Mouse (Mus musculus): ENCODE results near the gene Ankrd44. TPM values are rescaled to one million over a fixed set of nuclear protein-coding genes. Genes with fewer than 3 reads are reported as not detected.
A peak's percentile ranks its signal among the peaks of the same experiment; 100 is the strongest.

Gene Ankrd44
- polyA plus RNA-seq, 1 experiment from 2014 or later, result 6.3 TPM

DNA sequence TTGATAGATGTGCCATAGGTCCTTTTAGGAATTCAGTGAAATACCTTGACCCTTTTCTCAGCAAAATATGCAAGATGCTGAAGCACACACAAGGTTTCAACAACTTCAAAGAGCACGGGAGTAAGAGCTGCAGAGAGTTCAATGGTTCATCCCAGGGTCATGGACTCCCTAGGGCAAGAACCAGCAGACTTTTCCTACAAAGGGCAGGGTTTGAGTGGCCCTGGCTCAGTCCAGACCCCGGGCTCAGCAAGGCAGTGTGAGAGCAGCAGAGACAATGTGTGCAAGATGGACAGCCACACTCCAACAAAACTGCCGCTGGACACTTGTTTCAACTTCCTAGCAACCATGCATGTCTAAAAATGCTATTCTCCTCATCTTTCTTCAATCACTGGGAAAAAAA lies 98.8 kb downstream of the Ankrd44 start:
- no peak for ATAC-seq (ENCODE audit: extremely low read depth, insufficient number of reproducible peaks, low FRiP score, low TSS enrichment)
- H3K4me2 ChIP-seq, result no peak overlapping the region
- no peak overlapping the region for H3K4me3 ChIP-seq
- peak overlapping the region; percentile 78 for H3K27ac ChIP-seq (replicated peaks)
- H3K4me1 ChIP-seq, result peaks cover 41% of the 10 kb centered on the region
- H3K36me3 ChIP-seq, result no peaks in the 10 kb centered on the region
- WGBS, result 55% methylated on average over 3 of the region's 3 CpGs
- no peaks in the 10 kb centered on the region for H3K9me3 ChIP-seq
- H3K9ac ChIP-seq, result no peak overlapping the region
- no peaks in the 10 kb centered on the region for H3K27me3 ChIP-seq (replicated peaks)

DNA sequence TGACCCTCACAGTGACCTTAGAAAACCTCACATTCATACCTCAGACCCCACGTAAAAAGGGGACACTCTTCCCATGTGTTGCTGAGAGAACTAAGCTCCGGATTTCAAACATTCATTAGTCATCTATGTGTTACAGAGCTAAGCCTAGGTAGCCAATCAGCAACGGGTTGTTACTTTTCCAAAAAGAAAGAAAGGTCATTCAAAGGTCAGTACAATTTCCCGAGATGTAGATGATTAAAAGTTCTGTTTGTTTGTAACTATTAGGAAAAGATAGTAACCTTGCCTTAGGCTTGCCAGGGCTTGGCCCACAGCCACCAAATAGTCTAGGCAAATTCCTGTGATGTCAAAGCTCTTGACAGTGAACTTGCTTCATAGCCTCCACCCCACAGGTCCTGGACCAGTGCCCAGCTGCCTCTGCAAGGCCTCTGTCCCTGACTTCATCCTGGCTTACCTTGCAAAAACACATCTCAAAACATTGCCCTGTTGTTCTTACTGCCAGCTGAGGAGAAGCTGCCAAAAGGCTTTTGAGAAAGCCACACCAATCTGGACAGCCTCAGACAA lies 99.7 kb downstream of the Ankrd44 start:
- Histone ChIP-seq H3K27ac (replicated peaks) (peak overlapping the region; percentile 78), H3K9ac (no peak overlapping the region), H3K27me3 (replicated peaks) (no peaks in the 10 kb centered on the region), H3K36me3 (no peaks in the 10 kb centered on the region), H3K4me1 (peaks cover 41% of the 10 kb centered on the region), H3K4me3 (no peak overlapping the region), H3K4me2 (peak overlapping the region; percentile 18), H3K9me3 (no peaks in the 10 kb centered on the region)
- ATAC-seq (ENCODE audit: extremely low read depth, insufficient number of reproducible peaks, low FRiP score, low TSS enrichment), result peak; percentile 72; the same call in 1 of the 2 replicates
- 28% methylated on average over 4 of the region's 4 CpGs for WGBS

DNA sequence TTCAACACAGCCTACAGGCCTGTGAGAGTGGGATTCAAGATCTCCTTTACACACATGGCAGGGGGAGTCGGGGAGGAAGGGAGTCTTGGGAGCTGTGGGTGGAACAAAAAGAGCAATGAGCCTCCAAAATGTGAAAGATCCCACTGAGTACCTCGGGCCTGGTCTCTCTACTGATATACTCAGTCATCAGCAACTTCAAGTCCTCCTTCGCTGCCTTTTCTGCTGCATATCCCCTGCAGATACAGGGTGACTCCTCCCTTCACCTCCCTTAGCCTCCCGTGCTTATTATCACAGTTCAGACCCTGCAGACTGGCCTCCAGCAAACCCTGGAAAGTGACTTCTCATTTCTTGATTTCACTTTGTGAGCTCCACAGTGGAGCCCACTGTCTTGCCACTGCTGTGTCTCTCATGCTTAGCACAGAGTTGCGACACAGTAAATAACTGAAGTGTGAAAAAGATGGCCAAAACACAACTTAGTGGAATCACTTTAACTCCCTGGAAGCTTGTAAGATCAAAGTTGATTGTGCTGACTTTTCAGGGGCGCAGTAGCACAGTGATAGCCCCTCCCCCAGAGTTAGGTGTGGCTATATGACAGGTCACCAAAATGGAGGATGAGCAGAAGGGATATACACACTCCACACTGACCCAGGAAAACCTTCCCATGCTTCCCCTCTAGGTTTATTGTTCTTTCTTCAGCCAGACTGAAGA lies 100.3 kb downstream of the Ankrd44 start:
- peaks cover 41% of the 10 kb centered on the region for H3K4me1 ChIP-seq
- no peaks in the 10 kb centered on the region for H3K27me3 ChIP-seq (replicated peaks)
- WGBS, result 52% methylated on average over 6 of the region's 6 CpGs
- no peak overlapping the region for H3K9ac ChIP-seq
- no peak for ATAC-seq (ENCODE audit: extremely low read depth, insufficient number of reproducible peaks, low FRiP score, low TSS enrichment)
- H3K4me2 ChIP-seq, result no peak overlapping the region
- H3K27ac ChIP-seq (replicated peaks), result peak overlapping the region; percentile 78
- no peaks in the 10 kb centered on the region for H3K9me3 ChIP-seq
- no peak overlapping the region for H3K4me3 ChIP-seq
- H3K36me3 ChIP-seq, result no peaks in the 10 kb centered on the region

DNA sequence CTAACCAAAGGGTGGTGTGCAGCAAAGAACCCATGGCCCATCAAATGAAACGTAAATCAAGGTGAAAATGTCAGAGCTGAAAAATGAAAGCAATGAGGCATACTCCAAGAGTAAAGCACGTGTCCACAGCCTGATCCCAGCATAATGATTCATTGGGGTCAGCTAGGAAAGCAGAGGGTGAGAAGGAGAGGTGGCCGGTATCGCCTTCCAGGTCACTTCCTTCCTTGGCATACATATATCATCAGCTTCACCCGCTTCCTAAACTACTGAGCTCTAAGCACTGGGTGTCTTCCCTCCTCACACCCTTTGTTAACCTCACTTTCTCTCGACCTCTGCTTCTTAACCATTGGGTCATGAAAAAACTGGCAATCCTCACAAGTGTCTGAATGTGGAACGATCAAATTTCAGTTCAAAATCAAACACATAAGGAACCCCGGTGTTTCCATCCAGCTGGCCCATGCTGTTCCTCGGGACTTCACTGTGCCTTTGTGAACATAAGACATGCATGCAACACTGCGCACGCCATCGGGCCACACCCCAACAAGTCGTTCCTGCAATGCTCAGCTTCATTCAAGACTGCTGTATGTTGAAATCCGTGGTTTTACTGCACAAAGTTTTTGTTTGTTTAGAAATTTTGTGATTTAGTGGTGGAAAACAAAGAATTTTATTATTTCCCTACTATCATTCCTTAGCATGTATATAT lies 101.9 kb downstream of the Ankrd44 start:
- H3K4me1 ChIP-seq, result peaks cover 26% of the 10 kb centered on the region
- no peak overlapping the region for H3K4me3 ChIP-seq
- no peaks in the 10 kb centered on the region for H3K27me3 ChIP-seq (replicated peaks)
- H3K9me3 ChIP-seq, result no peaks in the 10 kb centered on the region
- 77% methylated on average over 14 of the region's 14 CpGs for WGBS
- ATAC-seq (ENCODE audit: extremely low read depth, insufficient number of reproducible peaks, low FRiP score, low TSS enrichment), result no peak
- H3K9ac ChIP-seq, result no peak overlapping the region
- H3K36me3 ChIP-seq, result no peaks in the 10 kb centered on the region
- H3K27ac ChIP-seq (replicated peaks), result no peak overlapping the region
- H3K4me2 ChIP-seq, result no peak overlapping the region

DNA sequence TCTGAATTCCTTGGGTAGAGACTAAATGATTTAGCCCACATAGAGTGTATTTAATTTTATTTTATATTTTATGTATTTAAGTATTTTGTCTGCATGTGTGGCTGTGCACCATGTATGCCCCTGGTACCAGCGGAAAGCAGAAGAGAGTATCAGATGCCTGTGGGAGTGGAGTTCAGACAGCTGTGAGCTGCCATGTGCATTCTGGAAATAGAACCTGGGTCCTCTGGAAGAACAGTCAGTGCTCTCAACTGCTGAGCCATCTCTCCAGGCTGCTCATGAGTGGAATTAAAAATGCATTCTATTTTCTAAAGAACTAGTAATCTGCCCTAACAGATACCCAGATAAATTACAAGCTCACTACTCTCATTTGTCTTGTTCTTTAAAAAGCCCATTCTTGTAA lies 104.4 kb downstream of the Ankrd44 start:
- Histone ChIP-seq H3K4me1 (peaks cover 13% of the 10 kb centered on the region), H3K9ac (no peak overlapping the region), H3K4me2 (no peak overlapping the region), H3K36me3 (no peaks in the 10 kb centered on the region), H3K4me3 (no peak overlapping the region), H3K9me3 (no peaks in the 10 kb centered on the region), H3K27me3 (replicated peaks) (no peaks in the 10 kb centered on the region), H3K27ac (replicated peaks) (no peak overlapping the region)
- 80% methylated on average over 1 of the region's 1 CpGs for WGBS
- ATAC-seq (ENCODE audit: extremely low read depth, insufficient number of reproducible peaks, low FRiP score, low TSS enrichment), result no peak

DNA sequence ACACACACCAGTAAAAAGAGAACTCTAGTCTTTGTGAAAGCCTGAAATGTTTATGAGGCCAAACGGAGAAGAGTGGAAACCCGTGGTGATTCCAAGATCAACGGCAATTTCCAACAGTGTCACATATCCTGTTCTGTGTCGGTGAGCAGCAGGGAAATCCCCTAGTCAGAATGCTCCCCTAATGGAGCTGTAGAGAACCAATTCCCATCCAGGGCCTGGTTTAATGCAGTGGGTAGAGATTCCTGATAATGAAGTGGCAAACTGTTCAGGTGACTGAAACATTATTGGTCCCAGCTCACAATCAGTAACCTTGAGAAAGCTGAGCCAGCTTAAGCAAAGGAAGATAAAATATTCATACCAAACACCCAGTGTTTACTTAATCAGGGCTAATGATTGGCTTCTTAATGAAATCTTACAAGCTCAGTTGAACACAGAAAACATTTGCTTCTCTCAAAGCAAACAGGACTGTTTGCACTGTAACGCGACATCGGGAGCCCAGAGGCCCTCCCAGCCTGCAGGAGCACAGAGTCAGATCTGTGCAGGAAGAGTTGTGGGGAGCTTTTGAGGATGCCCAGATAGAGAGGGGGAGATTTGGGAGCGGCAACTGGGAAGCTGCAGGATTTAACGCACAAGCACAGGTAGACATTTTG lies 110.9 kb downstream of the Ankrd44 start:
- WGBS, result 65% methylated on average over 9 of the region's 9 CpGs
- no peak for ATAC-seq (ENCODE audit: extremely low read depth, insufficient number of reproducible peaks, low FRiP score, low TSS enrichment)
- H3K4me1 ChIP-seq, result peaks cover 20% of the 10 kb centered on the region
- no peak overlapping the region for H3K4me3 ChIP-seq
- H3K4me2 ChIP-seq, result no peak overlapping the region
- H3K9me3 ChIP-seq, result no peaks in the 10 kb centered on the region
- no peaks in the 10 kb centered on the region for H3K36me3 ChIP-seq
- no peaks in the 10 kb centered on the region for H3K27me3 ChIP-seq (replicated peaks)
- no peak overlapping the region for H3K9ac ChIP-seq
- no peak overlapping the region for H3K27ac ChIP-seq (replicated peaks)

DNA sequence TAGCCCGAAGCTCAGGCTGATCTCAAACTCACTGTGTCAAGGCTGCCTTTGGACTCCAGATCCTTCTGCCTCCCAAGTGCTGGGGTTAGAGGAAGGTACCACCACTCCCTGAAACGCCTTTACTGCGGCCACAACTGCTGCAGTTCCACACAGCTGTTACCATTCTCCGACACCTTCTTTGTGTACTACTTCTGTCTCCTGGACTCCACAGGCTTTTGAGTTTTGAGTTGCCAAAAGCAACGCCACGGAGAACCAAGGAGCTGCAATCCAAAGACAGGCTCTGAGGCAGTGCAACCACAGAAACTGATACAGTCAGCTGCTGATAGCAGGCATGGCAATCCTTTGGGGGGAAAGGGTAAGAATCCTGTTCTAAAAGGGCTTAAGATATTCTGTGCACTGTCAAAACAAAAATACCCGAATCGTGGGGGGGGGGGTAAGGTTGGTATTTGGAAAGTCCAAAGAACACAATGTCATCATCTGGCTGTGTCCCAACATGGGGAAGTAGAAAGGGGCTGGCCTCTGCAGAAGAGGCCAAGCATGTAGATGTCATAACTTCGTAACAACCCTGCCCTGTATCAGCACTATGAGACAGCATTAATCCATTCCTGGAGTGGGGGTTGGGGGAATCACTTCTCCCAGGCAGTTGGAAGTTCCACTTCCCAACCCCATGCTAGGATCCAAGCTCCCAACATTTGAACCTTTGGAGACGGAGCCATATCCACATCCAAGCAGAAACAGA lies 116.2 kb downstream of the Ankrd44 start:
- Histone ChIP-seq H3K4me1 (peaks cover 20% of the 10 kb centered on the region), H3K9ac (no peak overlapping the region), H3K9me3 (no peaks in the 10 kb centered on the region), H3K36me3 (no peaks in the 10 kb centered on the region), H3K27ac (replicated peaks) (no peak overlapping the region), H3K4me3 (no peak overlapping the region), H3K4me2 (no peak overlapping the region), H3K27me3 (replicated peaks) (no peaks in the 10 kb centered on the region)
- ATAC-seq (ENCODE audit: extremely low read depth, insufficient number of reproducible peaks, low FRiP score, low TSS enrichment), result no peak
- 49% methylated on average over 10 of the region's 10 CpGs for WGBS

DNA sequence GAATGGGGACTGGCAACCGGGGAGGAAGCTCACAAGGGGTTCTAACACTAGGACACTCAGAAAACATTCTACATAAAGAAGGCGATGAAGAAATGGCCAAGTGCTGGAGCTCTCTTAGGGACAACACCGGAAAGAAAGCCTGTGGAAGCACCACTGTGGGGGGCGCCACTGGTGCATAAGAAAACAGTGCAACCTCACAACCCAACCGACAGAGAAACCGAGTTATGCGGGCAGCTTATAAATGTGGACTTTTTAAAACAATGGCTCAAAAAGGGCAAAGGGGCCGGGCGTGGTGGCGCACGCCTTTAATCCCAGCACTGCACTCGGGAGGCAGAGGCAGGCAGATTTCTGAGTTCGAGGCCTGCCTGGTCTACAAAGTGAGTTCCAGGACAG lies 117.1 kb downstream of the Ankrd44 start:
- Histone ChIP-seq H3K9me3 (no peaks in the 10 kb centered on the region), H3K4me3 (no peak overlapping the region), H3K27ac (replicated peaks) (no peak overlapping the region), H3K4me1 (peaks cover 20% of the 10 kb centered on the region), H3K4me2 (no peak overlapping the region), H3K27me3 (replicated peaks) (no peaks in the 10 kb centered on the region), H3K9ac (no peak overlapping the region), H3K36me3 (no peaks in the 10 kb centered on the region)
- WGBS, result 86% methylated on average over 13 of the region's 13 CpGs
- ATAC-seq (ENCODE audit: extremely low read depth, insufficient number of reproducible peaks, low FRiP score, low TSS enrichment), result no peak

DNA sequence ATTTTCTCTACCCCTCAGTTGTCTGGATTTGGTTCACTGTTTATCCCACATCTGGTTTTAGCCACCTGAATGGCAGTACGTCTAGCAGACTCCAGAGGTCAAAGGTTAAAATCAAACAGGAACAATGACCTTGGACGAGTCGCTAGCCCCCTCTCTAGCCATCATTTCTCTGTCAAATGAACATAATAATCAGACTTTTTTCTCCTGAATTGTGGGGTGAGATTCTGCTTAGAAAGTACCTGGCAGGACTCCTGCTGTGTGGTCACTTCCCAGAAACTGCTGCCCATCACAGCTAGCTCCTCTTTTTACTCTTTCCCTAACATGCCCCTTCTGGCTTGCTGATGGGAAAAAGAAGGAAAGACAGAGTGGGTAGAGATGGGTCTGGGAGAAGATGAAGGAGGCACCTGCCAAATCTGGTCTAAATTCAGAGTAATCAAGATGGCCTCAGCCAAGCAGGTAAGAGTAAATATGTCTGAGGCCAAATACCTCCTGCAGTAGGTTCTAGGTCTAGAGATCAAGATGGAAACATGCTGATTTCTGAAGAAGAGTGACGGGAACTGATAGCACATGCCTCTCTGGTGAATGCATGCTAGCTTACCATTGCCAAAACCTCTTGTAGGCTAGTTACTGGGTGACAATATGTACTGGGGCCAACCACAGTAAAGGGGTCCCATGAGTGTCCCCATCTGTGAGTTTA lies 117.6 kb downstream of the Ankrd44 start:
- no peak overlapping the region for H3K9ac ChIP-seq
- H3K36me3 ChIP-seq, result no peaks in the 10 kb centered on the region
- H3K4me2 ChIP-seq, result no peak overlapping the region
- peaks cover 20% of the 10 kb centered on the region for H3K4me1 ChIP-seq
- no peaks in the 10 kb centered on the region for H3K27me3 ChIP-seq (replicated peaks)
- no peaks in the 10 kb centered on the region for H3K9me3 ChIP-seq
- no peak overlapping the region for H3K4me3 ChIP-seq
- ATAC-seq (ENCODE audit: extremely low read depth, insufficient number of reproducible peaks, low FRiP score, low TSS enrichment), result no peak
- H3K27ac ChIP-seq (replicated peaks), result no peak overlapping the region
- WGBS, result 78% methylated on average over 4 of the region's 4 CpGs

DNA sequence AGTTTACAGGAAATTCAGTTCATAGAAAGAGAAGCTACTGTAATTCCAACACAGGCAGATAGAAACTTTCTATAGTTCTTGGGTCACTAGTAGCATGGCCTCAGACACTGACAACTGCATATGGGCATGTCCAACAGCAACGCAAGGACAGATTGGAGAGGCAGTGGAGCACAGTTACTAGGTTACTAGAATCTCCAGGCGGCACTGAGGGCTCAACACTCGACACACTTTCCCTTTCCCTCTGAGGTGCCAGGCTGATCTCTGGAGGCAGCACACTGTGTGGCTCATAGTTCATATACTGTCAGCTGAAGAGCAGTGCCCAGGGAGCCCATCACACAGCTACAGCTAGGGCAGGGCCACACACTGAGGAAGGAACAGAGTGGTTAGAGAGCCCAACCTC lies 118.4 kb downstream of the Ankrd44 start:
- Histone ChIP-seq H3K9ac (no peak overlapping the region), H3K4me1 (peaks cover 13% of the 10 kb centered on the region), H3K36me3 (no peaks in the 10 kb centered on the region), H3K4me3 (no peak overlapping the region), H3K9me3 (no peaks in the 10 kb centered on the region), H3K4me2 (no peak overlapping the region), H3K27me3 (replicated peaks) (no peaks in the 10 kb centered on the region), H3K27ac (replicated peaks) (no peak overlapping the region)
- 79% methylated on average over 3 of the region's 3 CpGs for WGBS
- no peak for ATAC-seq (ENCODE audit: extremely low read depth, insufficient number of reproducible peaks, low FRiP score, low TSS enrichment)
